Mouse (Mus musculus): Measurements from ENCODE around the gene Gm44973.

DNA sequence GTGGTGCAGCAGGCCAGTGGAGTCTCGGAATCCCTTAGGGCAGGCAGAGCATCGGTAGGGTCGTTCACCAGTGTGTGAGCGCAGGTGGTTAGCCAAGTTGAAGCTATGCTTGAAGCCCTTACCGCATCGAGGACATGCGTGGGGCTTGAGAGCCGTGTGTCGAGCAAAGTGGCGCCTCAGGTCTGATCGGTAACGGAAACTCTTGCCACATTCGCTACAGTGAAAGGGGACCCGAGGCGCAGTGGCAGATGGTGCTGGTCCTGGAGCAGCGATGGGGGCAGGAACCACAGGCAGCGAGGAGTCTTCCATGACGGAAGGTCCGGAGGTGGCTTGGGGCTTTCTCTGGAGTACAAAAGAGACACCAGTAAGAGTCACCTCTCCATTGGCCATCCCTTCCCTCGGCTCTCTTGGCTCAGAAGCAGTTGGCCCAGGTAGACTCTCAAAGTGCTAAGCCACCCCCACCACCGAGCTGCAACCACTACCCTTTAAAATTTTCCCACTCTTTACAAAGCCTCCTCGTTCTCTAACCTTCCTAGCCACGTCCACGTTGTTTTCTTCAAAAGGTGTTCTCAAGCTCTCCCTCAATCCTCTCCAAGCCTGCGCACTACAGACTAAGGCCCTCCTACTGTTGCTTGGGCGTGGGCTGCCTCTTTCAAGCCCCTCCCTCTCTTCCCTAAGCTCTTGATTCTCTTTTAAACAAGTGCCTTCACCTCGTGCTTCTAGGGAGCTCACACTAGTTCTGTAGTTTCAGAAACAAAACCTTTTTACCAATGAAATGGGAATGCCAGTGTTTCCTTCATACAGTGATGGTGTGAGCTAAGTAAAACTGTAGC, 2.4 kb upstream of the Gm44973 start:
- TF ChIP-seq CTCF (IDR thresholded peaks at IDR 0.05; ENCODE audit: low read depth) (no peak), EP300 (IDR thresholded peaks at IDR 0.05; ENCODE audit: low read depth) (no peak)
